Mouse (Mus musculus) 3134 (cell line): Measurements from ENCODE around the gene Ppp2r5a.

ENCODE experiments used
- DNase-seq: peaks from one replicate; pipeline ENCODE4 v3.0.0-alpha.2; 2011; ENCODE audit warnings: low spot score; ENCODE audit not compliant: insufficient read length; ENCODE audit errors: extremely low read depth

Gene Ppp2r5a

DNA sequence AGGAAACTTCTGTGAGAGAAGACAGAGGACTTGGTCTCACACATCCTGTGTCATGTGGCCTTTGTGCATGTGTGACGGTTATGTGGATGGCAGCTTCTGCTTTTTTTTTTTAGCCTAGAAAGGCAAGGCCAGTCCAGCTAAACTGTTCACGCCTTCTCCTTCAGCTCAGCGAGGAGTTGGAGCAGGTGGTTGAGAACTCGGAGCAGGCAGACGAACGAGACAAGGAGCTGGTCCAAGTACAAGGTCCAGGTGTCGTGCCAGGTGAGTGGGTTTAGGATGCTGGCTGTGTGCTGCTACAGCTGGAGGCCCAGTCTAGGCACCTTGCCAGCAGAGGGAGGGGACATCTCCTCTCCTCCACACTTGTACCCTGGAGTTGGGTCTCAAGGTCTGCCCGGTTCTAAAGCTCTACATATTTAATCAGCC lies 75.0 kb downstream of the Ppp2r5a start:
- no peak for DNase-seq

GRCm38 (mm10) chr1:191327258-191327657 lies 75.8 kb downstream of the Ppp2r5a start:
- DNase-seq: no peak

GRCm38 (mm10) chr1:191326233-191326882 lies 76.7 kb downstream of the Ppp2r5a start:
- DNase-seq: no peak

- DNase-seq: peak; percentile 97
Observed at GRCm38 (mm10) chr1:191325726-191326232, 77.3 kb downstream of the Ppp2r5a start, which contains the start of gene Tmem206. Tmem206 (plus strand) TSS chr1:191325912.

- no peak for DNase-seq
Observed at GRCm38 (mm10) chr1:191324733-191325590, 78.1 kb downstream of the Ppp2r5a start.

DNA sequence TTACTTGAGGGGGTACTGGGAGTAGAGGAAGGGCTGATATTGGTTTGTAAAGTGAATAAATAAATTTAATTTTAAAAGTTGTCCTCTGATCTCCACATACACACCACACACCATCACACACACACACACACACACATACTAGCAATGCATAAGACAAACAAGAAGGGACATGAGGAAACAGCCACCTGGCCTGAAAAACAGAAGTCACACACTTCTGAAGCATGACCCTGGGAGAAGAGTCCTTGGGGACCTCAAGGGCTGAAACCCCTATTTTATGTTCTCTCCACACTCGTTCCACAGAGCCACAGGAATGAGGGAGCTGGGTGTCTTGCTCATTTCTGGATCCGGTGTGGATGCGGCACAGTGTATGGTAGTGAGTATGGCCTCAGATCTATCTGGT lies 79.7 kb downstream of the Ppp2r5a start:
- no peak for DNase-seq

GRCm38 (mm10) chr1:191318686-191319085 lies 84.4 kb downstream of the Ppp2r5a start:
- no peak for DNase-seq

- DNase-seq: peak; percentile 88
Observed at GRCm38 (mm10) chr1:191317591-191318196, 85.4 kb downstream of the Ppp2r5a start, which contains the start of gene Nenf. Nenf (minus strand) TSS chr1:191318194.

- DNase-seq: no peak
Observed at GRCm38 (mm10) chr1:191316818-191317217, 86.3 kb downstream of the Ppp2r5a start.

GRCm38 (mm10) chr1:191313926-191314325 lies 89.1 kb downstream of the Ppp2r5a start:
- DNase-seq: peak; percentile 25

DNA sequence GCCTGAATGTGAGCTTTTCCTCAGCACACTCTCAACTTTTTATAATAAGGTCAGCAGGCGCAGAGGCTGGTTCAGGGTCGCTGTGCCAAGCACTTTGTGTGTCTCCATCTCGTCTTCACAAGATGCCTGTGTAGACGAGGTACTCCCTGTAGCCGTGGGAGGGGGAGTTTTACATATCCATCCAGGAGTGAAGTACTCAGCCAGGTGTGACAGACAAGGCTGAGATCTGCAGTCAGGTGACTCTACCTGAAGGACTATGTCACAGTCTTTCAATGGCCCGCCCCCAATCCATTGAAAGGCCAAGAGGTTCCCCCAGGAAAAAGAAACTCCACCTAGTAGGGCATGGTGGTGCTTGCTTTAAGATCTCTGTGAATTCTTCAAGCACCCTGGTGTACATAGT lies 89.9 kb downstream of the Ppp2r5a start:
- no peak for DNase-seq

GRCm38 (mm10) chr1:191312513-191312941 lies 90.5 kb downstream of the Ppp2r5a start:
- DNase-seq: peak; percentile 88

- DNase-seq: no peak
Observed at GRCm38 (mm10) chr1:191311296-191311898, 91.7 kb downstream of the Ppp2r5a start.

GRCm38 (mm10) chr1:191307766-191308455 lies 95.2 kb downstream of the Ppp2r5a start:
- DNase-seq: no peak

DNA sequence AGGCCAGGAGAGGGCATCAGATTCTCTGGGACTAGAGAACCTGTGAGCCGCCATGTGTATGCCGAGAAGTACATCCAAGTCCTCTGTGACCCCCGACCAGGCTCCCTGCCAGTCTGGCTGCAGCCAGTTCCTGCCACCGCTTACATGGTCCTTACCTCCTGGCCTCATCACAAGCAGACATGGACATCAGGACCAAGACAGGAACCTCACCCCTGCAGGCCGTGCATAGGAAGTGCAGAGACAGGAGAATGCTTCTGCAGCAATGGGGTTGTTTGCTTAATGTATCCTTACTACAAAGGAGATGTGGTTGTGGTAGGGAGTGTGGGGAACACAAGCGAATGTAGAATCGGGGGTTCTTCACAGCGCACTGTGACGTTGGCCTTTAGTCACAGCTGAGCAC lies 96.8 kb downstream of the Ppp2r5a start:
- DNase-seq: no peak

- DNase-seq: no peak
Observed at GRCm38 (mm10) chr1:191305610-191306009, 97.5 kb downstream of the Ppp2r5a start.

- no peak for DNase-seq
Observed at GRCm38 (mm10) chr1:191304216-191304615, 98.9 kb downstream of the Ppp2r5a start.

DNA sequence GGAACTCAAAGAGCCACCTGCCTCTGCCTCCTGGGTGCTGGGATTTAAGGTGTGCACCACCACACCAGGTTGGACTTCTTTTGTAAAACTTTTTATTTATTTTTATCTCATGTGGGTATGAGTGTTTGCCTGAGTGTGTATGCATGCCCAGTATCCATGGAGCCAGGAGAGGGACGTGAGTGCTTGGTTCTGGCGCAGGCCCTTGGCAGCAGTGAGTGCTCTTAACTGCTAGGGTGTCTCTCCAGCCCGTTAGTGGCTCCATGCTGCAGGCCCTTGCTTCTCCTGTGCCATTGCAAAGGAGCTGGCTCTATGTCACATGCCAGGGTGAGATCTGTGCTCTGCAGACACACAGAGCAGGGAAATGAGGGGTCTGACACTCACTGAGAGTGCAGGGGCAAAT lies 99.3 kb downstream of the Ppp2r5a start:
- DNase-seq: no peak
